In the genomic region with DNA sequence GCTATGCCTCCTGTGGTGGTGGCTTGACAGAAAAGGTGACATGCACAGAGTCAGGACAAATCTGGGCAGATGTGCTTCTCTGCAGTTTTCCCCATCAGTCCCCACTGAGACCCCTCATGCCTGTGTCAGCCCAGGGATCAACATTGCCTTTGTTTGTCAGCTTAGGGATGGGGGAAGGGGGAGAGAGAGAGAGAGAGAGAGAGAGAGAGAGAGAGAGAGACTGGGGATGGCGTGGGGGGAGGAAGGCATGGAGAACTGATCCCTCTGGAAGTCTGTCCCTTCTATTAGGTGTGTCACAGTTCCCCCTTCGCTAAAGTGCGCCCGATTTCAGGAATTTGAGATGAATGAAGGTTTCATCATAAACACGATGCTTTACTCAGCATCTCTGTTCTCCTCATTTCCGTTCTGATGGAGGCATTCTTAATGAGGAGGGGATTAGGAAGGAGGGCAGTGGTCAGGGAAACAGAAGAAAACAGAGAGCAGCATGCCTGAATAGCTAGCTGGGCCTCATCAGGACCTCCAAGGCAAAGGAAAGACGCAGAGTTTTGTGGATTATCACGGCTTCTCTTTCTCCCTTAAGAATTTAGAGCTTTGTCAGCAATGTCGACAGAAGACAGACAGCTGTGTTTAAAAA, we compare ENCODE assay signal across 14 mouse cellular contexts. TPM values are rescaled to one million over a fixed set of nuclear protein-coding genes. Genes with fewer than 3 reads are reported as not detected.
DNase-seq lines count a peak whose midpoint lies in the region; ATAC-seq and TF ChIP-seq lines count a peak whose summit lies in the region.
"Had no signal": no experiment of that assay in that cellular context is flagged by ENCODE, and none has a peak within 500 bp of the region (broad histone marks: within the 10 kb centered on the region; RNA-seq: fewer than 3 reads in every experiment).

No protein-coding gene starts in this region.

- no peak for DNase-seq in forebrain, postnatal 0 days
- DNase-seq in Muller cell, postnatal 12 days (ENCODE audit: inconsistent ontology term), result peak; percentile 41
- peak; percentile 32 for DNase-seq in embryonic facial prominence, embryonic 11.5 days (ENCODE audit: low spot score)
- DNase-seq in midbrain, embryonic 14.5 days, result peak; percentile 30
- no peak for DNase-seq in ovary, adult 18-20 months (ENCODE audit: low spot score)
- DNase-seq in cerebellum, adult 9-10 months, result no peak
- no peak for DNase-seq in frontal cortex, adult 2 months (ENCODE audit: extremely low spot score in 1 of 2, low spot score in 1 of 2)
- DNase-seq: gastrocnemius, postnatal 10 days; heart, adult 2 months; thymus, postnatal 25 days had no signal

- peak overlapping the region; percentile 31 for H3K4me2 ChIP-seq in forebrain, embryonic 12.5 days
- no peak overlapping the region for H3K4me2 ChIP-seq in forebrain, postnatal 0 days (ENCODE audit: low read depth)
- H3K4me2 ChIP-seq in embryonic facial prominence, embryonic 11.5 days (ENCODE audit: low read depth, low read length), result no peak overlapping the region
- peak overlapping the region; percentile 6; the same call in 1 of the 2 replicates for H3K4me2 ChIP-seq in midbrain, embryonic 14.5 days (ENCODE audit: low read length)
- H3K4me2 ChIP-seq: kidney, embryonic 15.5 days had no signal

- H3K4me3 ChIP-seq in forebrain, embryonic 12.5 days (replicated peaks), result no peak overlapping the region
- no peak overlapping the region for H3K4me3 ChIP-seq in forebrain, postnatal 0 days (ENCODE audit: low read depth, low read length)
- no peak overlapping the region for H3K4me3 ChIP-seq in embryonic facial prominence, embryonic 11.5 days (ENCODE audit: low read depth, low read length)
- no peak overlapping the region for H3K4me3 ChIP-seq in midbrain, embryonic 14.5 days (replicated peaks; ENCODE audit: low read depth, low read length)
- H3K4me3 ChIP-seq: heart, adult 2 months; kidney, embryonic 15.5 days had no signal

- peak; percentile 57; the same call in 1 of the 2 replicates for ATAC-seq in forebrain, embryonic 12.5 days (ENCODE audit: low FRiP score)
- no peak for ATAC-seq in forebrain, postnatal 0 days
- ATAC-seq in embryonic facial prominence, embryonic 11.5 days (replicated peaks; ENCODE audit: insufficient number of reproducible peaks, low FRiP score, low TSS enrichment, low read depth), result 0 out of 2 replicates have a peak, but pooled peaks have one; percentile 59
- ATAC-seq in midbrain, embryonic 14.5 days (ENCODE audit: low FRiP score, low TSS enrichment), result 0 out of 2 replicates have a peak, but pooled peaks have one; percentile 20
- ATAC-seq: activated CD4-positive, CD25-positive, alpha-beta regulatory T cell, adult 4 months had no signal

- 4% methylated on average over 9 of the region's 9 CpGs for WGBS in forebrain, embryonic 12.5 days
- WGBS in forebrain, postnatal 0 days, result 18% methylated on average over 9 of the region's 9 CpGs
- 4% methylated on average over 9 of the region's 9 CpGs for WGBS in embryonic facial prominence, embryonic 11.5 days
- 2% methylated on average over 9 of the region's 9 CpGs for WGBS in midbrain, embryonic 14.5 days

- no peaks in the 10 kb centered on the region for H3K36me3 ChIP-seq in forebrain, embryonic 12.5 days (replicated peaks)
- H3K36me3 ChIP-seq in forebrain, postnatal 0 days (ENCODE audit: insufficient read depth), result no peaks in the 10 kb centered on the region
- no peaks in the 10 kb centered on the region for H3K36me3 ChIP-seq in embryonic facial prominence, embryonic 11.5 days (replicated peaks; ENCODE audit: control insufficient read depth, insufficient read depth, low read depth, low read length)
- no peaks in the 10 kb centered on the region for H3K36me3 ChIP-seq in midbrain, embryonic 14.5 days (ENCODE audit: control insufficient read depth, insufficient read depth, low read length)

- no peaks in the 10 kb centered on the region for H3K27me3 ChIP-seq in forebrain, embryonic 12.5 days
- H3K27me3 ChIP-seq in forebrain, postnatal 0 days (ENCODE audit: insufficient read depth, low read length), result no peaks in the 10 kb centered on the region
- no peaks in the 10 kb centered on the region for H3K27me3 ChIP-seq in embryonic facial prominence, embryonic 11.5 days (ENCODE audit: control insufficient read depth, insufficient read depth, low read length)
- no peaks in the 10 kb centered on the region for H3K27me3 ChIP-seq in midbrain, embryonic 14.5 days (ENCODE audit: control insufficient read depth, insufficient read depth, low read length)
- H3K27me3 ChIP-seq: kidney, embryonic 15.5 days had no signal

- TF ChIP-seq CTCF in forebrain, postnatal 0 days (IDR thresholded peaks at IDR 0.05; ENCODE audit: low read depth), result no peak

- 0 out of 2 replicates have a peak overlapping the region, but pooled peaks have one; percentile 31 for H3K27ac ChIP-seq in forebrain, embryonic 12.5 days
- no peak overlapping the region for H3K27ac ChIP-seq in forebrain, postnatal 0 days (ENCODE audit: low read depth, low read length)
- no peak overlapping the region for H3K27ac ChIP-seq in embryonic facial prominence, embryonic 11.5 days (replicated peaks; ENCODE audit: low read depth, low read length)
- H3K27ac ChIP-seq in midbrain, embryonic 14.5 days (replicated peaks; ENCODE audit: low read depth, low read length), result 0 out of 2 replicates have a peak overlapping the region, but pooled peaks have one; percentile 45
- H3K27ac ChIP-seq: kidney, embryonic 15.5 days; stomach, postnatal 0 days had no signal

- peaks cover 39% of the 10 kb centered on the region for H3K4me1 ChIP-seq in forebrain, embryonic 12.5 days
- peaks cover 7% of the 10 kb centered on the region; the same call in 1 of the 2 replicates for H3K4me1 ChIP-seq in forebrain, postnatal 0 days (ENCODE audit: insufficient read depth)
- peaks cover 4% of the 10 kb centered on the region; the same call in 1 of the 2 replicates for H3K4me1 ChIP-seq in embryonic facial prominence, embryonic 11.5 days (ENCODE audit: control insufficient read depth, insufficient read depth, low read length)
- H3K4me1 ChIP-seq in midbrain, embryonic 14.5 days (ENCODE audit: control insufficient read depth, insufficient read depth, low read length), result peaks cover 35% of the 10 kb centered on the region

- H3K9me3 ChIP-seq in forebrain, embryonic 12.5 days, result no peaks in the 10 kb centered on the region
- no peaks in the 10 kb centered on the region for H3K9me3 ChIP-seq in forebrain, postnatal 0 days (ENCODE audit: low read length)
- no peaks in the 10 kb centered on the region for H3K9me3 ChIP-seq in embryonic facial prominence, embryonic 11.5 days (replicated peaks; ENCODE audit: control insufficient read depth, low read length)
- no peaks in the 10 kb centered on the region for H3K9me3 ChIP-seq in midbrain, embryonic 14.5 days (ENCODE audit: control insufficient read depth, low read length)
- H3K9me3 ChIP-seq: kidney, embryonic 15.5 days had no signal

- 0 out of 2 replicates have a peak overlapping the region, but pooled peaks have one; percentile 12 for H3K9ac ChIP-seq in forebrain, embryonic 12.5 days
- H3K9ac ChIP-seq in forebrain, postnatal 0 days, result no peak overlapping the region
- H3K9ac ChIP-seq in embryonic facial prominence, embryonic 11.5 days (replicated peaks; ENCODE audit: low read length), result no peak overlapping the region
- H3K9ac ChIP-seq in midbrain, embryonic 14.5 days (replicated peaks; ENCODE audit: low read length), result no peak overlapping the region
- H3K9ac ChIP-seq: kidney, embryonic 15.5 days had no signal

RNA-seq across cellular contexts. Expression of a gene that starts 24.1 kb away (rescaled TPM):
- polyA plus RNA-seq in forebrain, embryonic 12.5 days (2016; fragmentation: Nextera tagmentation; extraction: Ambion mirVana), result 40.3 and 44.9 TPM in 2 replicates
- total RNA-seq in forebrain, postnatal 0 days (2014; rRNA removed), result 60.4 and 88.7 TPM in 2 replicates
- polyA plus RNA-seq in forebrain, postnatal 0 days (2015; fragmentation: Nextera tagmentation; extraction: Ambion mirVana), result 18.0 and 28.5 TPM in 2 replicates
- polyA plus RNA-seq in embryonic facial prominence, embryonic 11.5 days (2014; fragmentation: Nextera tagmentation; extraction: Ambion mirVana), result 28.7 TPM in 2 replicates
- 33.2 and 50.1 TPM in 2 replicates for polyA plus RNA-seq in midbrain, embryonic 14.5 days (2014; fragmentation: Nextera tagmentation; extraction: Ambion mirVana)
- polyA plus RNA-seq in frontal cortex, adult 2 months (2012; rRNA removed), result 28.2 and 37.9 TPM in 2 replicates
- polyA plus RNA-seq: activated CD4-positive, CD25-positive, alpha-beta regulatory T cell, adult 4 months had no signal

Comparison
In these comparisons a context has a peak if more than half of its experiments do, and no peak if none do; other contexts are left out.
1. H3K27ac ChIP-seq: peak in forebrain, embryonic 12.5 days (single experiment) and midbrain, embryonic 14.5 days (single experiment); none in forebrain, postnatal 0 days (single experiment) and embryonic facial prominence, embryonic 11.5 days (single experiment).
2. H3K4me2 ChIP-seq: peak in forebrain, embryonic 12.5 days (single experiment) and midbrain, embryonic 14.5 days (single experiment); none in forebrain, postnatal 0 days (single experiment) and embryonic facial prominence, embryonic 11.5 days (single experiment).
3. DNase-seq: peak in Muller cell, postnatal 12 days (single experiment), embryonic facial prominence, embryonic 11.5 days (single experiment) and midbrain, embryonic 14.5 days (single experiment); none in forebrain, postnatal 0 days (single experiment), ovary, adult 18-20 months (single experiment), cerebellum, adult 9-10 months (single experiment) and frontal cortex, adult 2 months (0 of 2).